Mouse (Mus musculus) embryonic fibroblast, embryonic 13.5 days (primary cell): ENCODE data around the gene Ndufb4. TPM values are rescaled to one million over a fixed set of nuclear protein-coding genes. Genes with fewer than 3 reads are reported as not detected.

Experiments
- H3K27ac ChIP-seq: 2 replicates; pipeline ENCODE4 v1.5.1; 2012; ENCODE audit warnings: low read length, control low read depth, inconsistent platforms; ENCODE audit not compliant: insufficient read depth
- H3K4me1 ChIP-seq: 2 replicates; pipeline ENCODE4 v1.6.1; 2011; ENCODE audit warnings: low read length; ENCODE audit not compliant: control insufficient read depth, insufficient read depth
- H3K4me3 ChIP-seq: 2 replicates; pipeline ENCODE4 v1.5.1; 2011; ENCODE audit warnings: mild to moderate bottlenecking, control low read depth, low read length; ENCODE audit not compliant: insufficient read depth
- CTCF ChIP-seq: IDR thresholded peaks from 2 replicates; pipeline ENCODE4 v1.5.1; 2011; ENCODE audit warnings: mild to moderate bottlenecking, control low read depth, low read length, moderate library complexity, borderline replicate concordance; ENCODE audit not compliant: insufficient read depth
- POLR2A ChIP-seq: IDR thresholded peaks from 2 replicates; pipeline ENCODE4 v1.6.1; 2011; ENCODE audit warnings: low read depth, mild to moderate bottlenecking, control low read depth, low read length, moderate library complexity
- polyA plus RNA-seq: library from polyadenylated mRNA; stranded (reverse); fragments of >200 nt; gene quantifications from 2 replicates; pipeline ENCODE4 v1.2.4, GENCODE M21; 2011; ENCODE audit warnings: low read depth; ENCODE audit not compliant: missing spikeins, insufficient read length

The Ndufb4 gene
- polyA plus RNA-seq, 1 experiment, result 80.9 TPM

DNA sequence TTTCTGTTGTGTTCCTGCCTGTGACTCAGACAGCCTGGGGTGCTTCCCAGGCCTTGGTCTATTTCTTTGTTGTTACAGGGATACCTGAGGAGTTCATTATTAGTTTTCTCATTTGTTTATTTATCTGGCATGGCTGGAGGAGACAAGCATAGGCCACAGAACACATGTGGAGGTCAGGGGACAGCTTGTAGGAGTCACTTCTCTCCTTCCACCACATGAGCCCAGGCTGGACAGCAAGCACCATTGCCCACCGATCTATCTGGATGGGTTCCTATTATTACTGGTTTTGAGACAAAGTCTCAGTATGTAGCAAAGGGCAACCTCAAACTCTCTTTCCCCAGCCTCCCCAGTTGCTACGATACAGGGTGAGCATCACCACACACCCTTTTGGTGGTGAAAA is 26.0 kb upstream of the Ndufb4 start:
- Histone ChIP-seq H3K4me3 (no peak overlapping the region), H3K27ac (no peak overlapping the region), H3K4me1 (peaks cover 18% of the 10 kb centered on the region)
- TF ChIP-seq POLR2A (no peak), CTCF (no peak)

- TF ChIP-seq POLR2A, result no peak
- Histone ChIP-seq H3K4me3 (no peak overlapping the region), H3K4me1 (peaks cover 7% of the 10 kb centered on the region), H3K27ac (no peak overlapping the region)
Measured at GRCm38 (mm10) chr16:37677586-37677985, 23.3 kb upstream of the Ndufb4 start.

DNA sequence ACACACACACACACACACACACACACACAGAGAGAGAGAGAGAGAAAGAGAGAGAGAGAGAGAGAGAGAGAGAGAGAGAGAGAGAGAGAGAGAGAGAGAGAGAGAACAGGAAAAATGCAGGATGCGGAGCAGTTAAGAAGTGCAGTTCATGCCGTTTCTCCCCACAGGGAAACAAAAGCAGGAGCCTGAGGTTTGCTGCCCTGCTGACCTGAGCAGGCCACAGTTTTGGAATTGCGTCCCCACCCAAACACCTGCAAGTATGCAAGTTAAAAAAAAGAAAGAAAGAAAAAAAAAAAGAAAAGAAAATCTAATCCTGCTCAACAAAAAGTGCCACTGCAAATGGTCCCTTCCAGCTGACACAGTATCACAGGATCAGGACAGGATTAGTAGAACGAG is 22.4 kb upstream of the Ndufb4 start:
- Histone ChIP-seq H3K4me1 (peaks cover 5% of the 10 kb centered on the region; the same call in 1 of the 2 replicates), H3K27ac (no peak overlapping the region), H3K4me3 (no peak overlapping the region)
- no peak for TF ChIP-seq POLR2A
- no peak for TF ChIP-seq CTCF

GRCm38 (mm10) chr16:37676024-37676676 is 21.9 kb upstream of the Ndufb4 start:
- Histone ChIP-seq H3K4me1 (peaks cover 5% of the 10 kb centered on the region; the same call in 1 of the 2 replicates), H3K4me3 (no peak overlapping the region), H3K27ac (no peak overlapping the region)
- TF ChIP-seq CTCF (no peak), POLR2A (no peak)

DNA sequence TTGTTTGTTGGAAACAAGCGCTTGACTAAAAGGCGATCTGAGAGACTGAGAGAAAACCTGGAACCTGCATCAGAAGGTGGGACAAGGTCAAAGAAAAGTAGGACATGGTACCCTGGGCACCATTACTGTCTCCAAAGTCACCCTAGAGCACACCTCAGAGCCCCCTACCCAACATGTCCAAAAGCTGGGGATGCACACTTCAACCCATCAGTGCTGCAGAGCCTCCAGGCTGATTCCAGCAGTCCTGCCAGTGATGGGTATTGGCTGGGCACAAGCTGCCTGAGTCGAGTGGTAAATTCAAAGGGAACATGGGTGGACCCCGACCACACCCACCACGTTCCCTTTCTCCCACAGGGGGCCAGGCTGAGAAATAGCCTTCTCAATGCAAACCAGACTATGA is 21.1 kb upstream of the Ndufb4 start:
- Histone ChIP-seq H3K27ac (no peak overlapping the region), H3K4me1 (peaks cover 9% of the 10 kb centered on the region), H3K4me3 (no peak overlapping the region)
- TF ChIP-seq CTCF (no peak), POLR2A (no peak)

DNA sequence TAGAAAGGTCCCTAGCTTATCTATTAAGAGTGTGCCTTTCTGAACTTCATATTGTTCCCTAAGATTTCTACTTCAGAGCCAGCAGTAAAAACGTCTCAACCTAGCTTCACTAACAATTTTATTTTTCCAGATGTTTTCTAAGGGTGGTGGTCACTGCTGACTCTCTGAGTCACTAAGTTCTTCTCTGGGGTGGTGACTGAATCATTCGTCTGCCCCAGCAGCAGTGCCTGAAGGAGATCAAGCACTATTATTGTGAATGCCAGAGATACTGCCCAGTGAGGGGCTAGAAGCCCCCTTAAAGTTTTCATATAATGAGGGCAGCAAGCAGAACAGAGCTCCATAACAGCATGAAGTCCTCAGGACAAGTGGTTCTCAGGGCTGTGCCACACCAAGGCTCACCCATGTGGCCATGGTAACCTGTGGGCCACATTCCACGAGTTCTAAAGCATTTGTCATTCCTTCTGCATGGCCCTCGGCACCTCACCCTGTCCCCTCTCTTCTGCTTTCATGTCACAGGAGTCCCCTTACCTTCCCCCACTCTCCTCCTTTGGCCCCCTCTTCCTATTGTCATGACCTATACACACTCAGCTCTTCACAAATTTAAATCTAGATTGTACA is 16.5 kb upstream of the Ndufb4 start:
- Histone ChIP-seq H3K4me1 (peaks cover 4% of the 10 kb centered on the region), H3K27ac (peak overlapping the region; percentile 29; the same call in 1 of the 2 replicates)
- TF ChIP-seq POLR2A (no peak), CTCF (no peak)

DNA sequence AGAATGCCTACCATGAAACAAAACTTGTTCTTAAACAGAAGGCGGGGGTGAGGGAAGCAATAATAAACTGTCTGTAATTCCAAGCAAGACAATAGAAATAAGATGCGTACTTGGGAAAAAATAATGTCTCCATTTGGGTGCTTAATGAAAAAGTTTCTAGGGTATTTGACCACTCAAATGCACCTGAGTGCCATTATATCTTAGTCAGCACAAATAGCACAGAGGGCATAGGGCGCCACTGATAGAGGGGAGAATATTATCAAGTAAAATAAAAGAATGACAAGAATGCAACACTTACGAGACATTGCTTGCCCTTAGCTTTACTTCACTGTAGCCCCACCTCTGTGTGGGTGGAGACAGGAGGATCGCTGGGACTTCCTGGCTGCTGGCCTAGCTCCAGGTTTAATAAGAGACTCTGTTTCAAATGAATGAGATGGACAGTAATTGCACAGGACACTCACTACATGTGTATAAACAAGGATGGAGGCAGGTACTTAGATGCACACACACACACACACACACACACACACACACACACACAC is 11.2 kb upstream of the Ndufb4 start:
- Histone ChIP-seq H3K27ac (no peak overlapping the region), H3K4me1 (no peaks in the 10 kb centered on the region), H3K4me3 (no peak overlapping the region)
- TF ChIP-seq POLR2A, result no peak
- no peak for TF ChIP-seq CTCF

More for the DNA sequence above, 16.5 kb upstream of the Ndufb4 start:
- H3K4me3 ChIP-seq, result no peak overlapping the region

- no peak overlapping the region for H3K4me3 ChIP-seq
- no peak overlapping the region for H3K27ac ChIP-seq
- H3K4me1 ChIP-seq, result no peaks in the 10 kb centered on the region
- TF ChIP-seq CTCF (no peak), POLR2A (no peak)
Measured at GRCm38 (mm10) chr16:37663643-37664459, 9.6 kb upstream of the Ndufb4 start.

DNA sequence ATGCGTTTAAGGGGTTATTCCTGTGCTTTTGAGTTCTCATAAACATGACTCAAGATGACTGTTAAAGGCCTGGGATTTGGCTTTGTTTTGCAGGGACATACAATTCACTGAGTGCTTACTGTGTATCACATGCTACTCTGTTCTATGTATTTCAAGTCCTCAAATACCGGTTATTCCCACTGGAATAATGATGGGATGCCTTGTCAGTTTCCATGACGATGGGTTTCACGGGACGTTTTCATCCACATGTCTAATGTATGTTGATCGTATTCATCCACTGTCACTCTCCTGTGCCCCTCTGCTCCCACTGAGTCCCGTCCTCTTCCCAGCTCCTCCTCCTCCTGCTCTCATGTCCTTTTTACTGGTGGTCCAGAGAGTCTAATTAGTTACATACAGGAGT is 2.5 kb upstream of the Ndufb4 start:
- Histone ChIP-seq H3K4me1 (no peaks in the 10 kb centered on the region; the same call in 1 of the 2 replicates), H3K27ac (no peak overlapping the region), H3K4me3 (no peak overlapping the region)
- TF ChIP-seq CTCF, result no peak
- no peak for TF ChIP-seq POLR2A
